Mouse (Mus musculus) neural tube, embryonic 14.5 days (tissue): ENCODE results near the gene Irgm2. TPM values are rescaled to one million over a fixed set of nuclear protein-coding genes. Genes with fewer than 3 reads are reported as not detected.
"Not testable (repeated sequence)": the region's sequence is repeated elsewhere in the genome, so short reads cannot be mapped to it uniquely, and the experiment has no call there.

Experiments used
- ATAC-seq: fragments of 200-750 bp; cut with Nextera tagmentation; 2 replicates; pipeline ENCODE4 v1.8.0; 2017; ENCODE audit warnings: low read depth, mild to moderate bottlenecking, moderate TSS enrichment, moderate library complexity
- H3K27ac ChIP-seq: fragments of 300-500 bp; sonication (generic); 2 replicates; pipeline ENCODE4 v1.5.1; 2014; ENCODE audit warnings: low read depth, mild to moderate bottlenecking, control low read depth, low read length, moderate library complexity, mixed read lengths
- H3K27me3 ChIP-seq: fragments of 300-500 bp; sonication (generic); 2 replicates; pipeline ENCODE4 v1.6.1; 2014; ENCODE audit warnings: low read length; ENCODE audit not compliant: control insufficient read depth, insufficient read depth
- H3K36me3 ChIP-seq: fragments of 300-500 bp; sonication (generic); 2 replicates; pipeline ENCODE4 v1.6.1; 2014; ENCODE audit warnings: low read length, mixed read lengths; ENCODE audit not compliant: control insufficient read depth, insufficient read depth
- H3K4me1 ChIP-seq: fragments of 300-500 bp; sonication (generic); 2 replicates; pipeline ENCODE4 v1.6.1; 2014; ENCODE audit warnings: low read length; ENCODE audit not compliant: control insufficient read depth, insufficient read depth
- H3K4me2 ChIP-seq: fragments of 300-500 bp; sonication (generic); 2 replicates; pipeline ENCODE4 v1.6.1; 2014; ENCODE audit warnings: mild to moderate bottlenecking, low read depth, low read length, control low read depth
- H3K4me3 ChIP-seq: fragments of 300-500 bp; sonication (generic); 2 replicates; pipeline ENCODE4 v1.5.1; 2014; ENCODE audit warnings: low read depth, low read length, control low read depth, mixed read lengths
- H3K9ac ChIP-seq: fragments of 300-500 bp; sonication (generic); replicated peaks from 2 replicates; pipeline ENCODE4 v1.6.1; 2014; ENCODE audit warnings: low read depth, mild to moderate bottlenecking, control low read depth, low read length, mixed read lengths
- H3K9me3 ChIP-seq: fragments of 300-500 bp; sonication (generic); 2 replicates; pipeline ENCODE4 v1.6.1; 2016; ENCODE audit warnings: low read length; ENCODE audit not compliant: control insufficient read depth
- WGBS: fragments of 180-500 bp; shearing (Covaris S2); extraction: QIAGEN DNeasy Blood & Tissue Kit; methylation state at CpG from one replicate; pipeline ENCODE4 v1.1.7; 2014; 5-methylcytosine and 5-hydroxymethylcytosine counted together
- polyA plus RNA-seq: library from polyadenylated mRNA; unstranded; fragments of >200 nt; fragmentation: Nextera tagmentation; extraction: Ambion mirVana; gene quantifications from 2 replicates; pipeline ENCODE4 v1.2.1, GENCODE M21; 2014

Irgm2 gene
- polyA plus RNA-seq, 1 experiment from 2014 or later = 0.32 TPM

GRCm38 (mm10) chr11:58179563-58179962, 19.9 kb upstream of the Irgm2 start:
- Histone ChIP-seq H3K4me2 (no peak overlapping the region), H3K9me3 (no peaks in the 10 kb centered on the region), H3K4me3 (no peak overlapping the region), H3K27me3 (no peaks in the 10 kb centered on the region), H3K4me1 (no peaks in the 10 kb centered on the region), H3K9ac (no peak overlapping the region), H3K36me3 (peaks cover 20% of the 10 kb centered on the region; the same call in 1 of the 2 replicates), H3K27ac (no peak overlapping the region)
- ATAC-seq = peak; percentile 28; the same call in 1 of the 2 replicates
- 28% methylated on average over 3 of the region's 3 CpGs for WGBS

- not testable (repeated sequence) for H3K9me3 ChIP-seq, H3K4me2 ChIP-seq, H3K9ac ChIP-seq, ATAC-seq, H3K27ac ChIP-seq, H3K4me1 ChIP-seq, H3K4me3 ChIP-seq, H3K27me3 ChIP-seq
- WGBS = 96% methylated on average over 6 of the region's 6 CpGs
- peaks cover 20% of the 10 kb centered on the region; the same call in 1 of the 2 replicates for H3K36me3 ChIP-seq
Measured at GRCm38 (mm10) chr11:58179986-58180385, 19.4 kb upstream of the Irgm2 start.

GRCm38 (mm10) chr11:58180756-58181155, 18.7 kb upstream of the Irgm2 start:
- H3K27ac ChIP-seq = no peak overlapping the region
- H3K9me3 ChIP-seq = no peaks in the 10 kb centered on the region
- no peaks in the 10 kb centered on the region for H3K27me3 ChIP-seq
- no peak overlapping the region for H3K4me3 ChIP-seq
- no peaks in the 10 kb centered on the region for H3K4me1 ChIP-seq
- no peak for ATAC-seq
- WGBS = 92% methylated on average over 7 of the region's 7 CpGs
- no peak overlapping the region for H3K4me2 ChIP-seq
- H3K36me3 ChIP-seq = peaks cover 17% of the 10 kb centered on the region; the same call in 1 of the 2 replicates
- no peak overlapping the region for H3K9ac ChIP-seq

GRCm38 (mm10) chr11:58183579-58183978, 15.8 kb upstream of the Irgm2 start:
- Histone ChIP-seq H3K9ac (no peak overlapping the region), H3K4me2 (no peak overlapping the region), H3K4me3 (no peak overlapping the region), H3K4me1 (no peaks in the 10 kb centered on the region), H3K36me3 (no peaks in the 10 kb centered on the region), H3K27ac (no peak overlapping the region), H3K27me3 (no peaks in the 10 kb centered on the region), H3K9me3 (no peaks in the 10 kb centered on the region)
- no peak for ATAC-seq
- WGBS = 92% methylated on average over 3 of the region's 3 CpGs

GRCm38 (mm10) chr11:58189675-58190074, 9.7 kb upstream of the Irgm2 start:
- ATAC-seq = no peak
- H3K27me3 ChIP-seq = no peaks in the 10 kb centered on the region
- H3K27ac ChIP-seq = no peak overlapping the region
- H3K4me2 ChIP-seq = no peak overlapping the region
- no peak overlapping the region for H3K9ac ChIP-seq
- no peaks in the 10 kb centered on the region for H3K36me3 ChIP-seq
- H3K4me1 ChIP-seq = no peaks in the 10 kb centered on the region
- no peaks in the 10 kb centered on the region for H3K9me3 ChIP-seq
- H3K4me3 ChIP-seq = no peak overlapping the region
- WGBS = 97% methylated on average over 6 of the region's 6 CpGs

- Histone ChIP-seq H3K4me3 (no peak overlapping the region), H3K4me2 (no peak overlapping the region), H3K9ac (no peak overlapping the region), H3K36me3 (no peaks in the 10 kb centered on the region), H3K27me3 (no peaks in the 10 kb centered on the region), H3K27ac (no peak overlapping the region), H3K4me1 (no peaks in the 10 kb centered on the region), H3K9me3 (no peaks in the 10 kb centered on the region)
- WGBS = 90% methylated on average over 3 of the region's 3 CpGs
- ATAC-seq = no peak
Measured at GRCm38 (mm10) chr11:58193326-58193725, 6.1 kb upstream of the Irgm2 start.

GRCm38 (mm10) chr11:58193860-58194520, 5.4 kb upstream of the Irgm2 start:
- Histone ChIP-seq H3K27ac (no peak overlapping the region), H3K27me3 (no peaks in the 10 kb centered on the region), H3K4me3 (no peak overlapping the region), H3K36me3 (no peaks in the 10 kb centered on the region), H3K9ac (no peak overlapping the region), H3K4me1 (no peaks in the 10 kb centered on the region), H3K4me2 (no peak overlapping the region), H3K9me3 (no peaks in the 10 kb centered on the region)
- ATAC-seq = no peak
- 48% methylated on average over 4 of the region's 4 CpGs for WGBS

GRCm38 (mm10) chr11:58198663-58199062, 755 bp upstream of the Irgm2 start:
- Histone ChIP-seq H3K9me3 (no peaks in the 10 kb centered on the region), H3K9ac (no peak overlapping the region), H3K4me2 (no peak overlapping the region), H3K27me3 (no peaks in the 10 kb centered on the region), H3K27ac (no peak overlapping the region), H3K4me3 (no peak overlapping the region), H3K4me1 (no peaks in the 10 kb centered on the region), H3K36me3 (no peaks in the 10 kb centered on the region)
- no peak for ATAC-seq
- WGBS = 89% methylated on average over 4 of the region's 4 CpGs

- Histone ChIP-seq H3K4me3 (no peak overlapping the region), H3K36me3 (no peaks in the 10 kb centered on the region), H3K27me3 (no peaks in the 10 kb centered on the region), H3K4me1 (no peaks in the 10 kb centered on the region), H3K9me3 (no peaks in the 10 kb centered on the region), H3K4me2 (no peak overlapping the region), H3K27ac (no peak overlapping the region), H3K9ac (no peak overlapping the region)
- no peak for ATAC-seq
- 97% methylated on average over 4 of the region's 4 CpGs for WGBS
Measured at GRCm38 (mm10) chr11:58200226-58200625, 808 bp downstream of the Irgm2 start.
